Mouse (Mus musculus): ENCODE results near the gene Apof.

DNA sequence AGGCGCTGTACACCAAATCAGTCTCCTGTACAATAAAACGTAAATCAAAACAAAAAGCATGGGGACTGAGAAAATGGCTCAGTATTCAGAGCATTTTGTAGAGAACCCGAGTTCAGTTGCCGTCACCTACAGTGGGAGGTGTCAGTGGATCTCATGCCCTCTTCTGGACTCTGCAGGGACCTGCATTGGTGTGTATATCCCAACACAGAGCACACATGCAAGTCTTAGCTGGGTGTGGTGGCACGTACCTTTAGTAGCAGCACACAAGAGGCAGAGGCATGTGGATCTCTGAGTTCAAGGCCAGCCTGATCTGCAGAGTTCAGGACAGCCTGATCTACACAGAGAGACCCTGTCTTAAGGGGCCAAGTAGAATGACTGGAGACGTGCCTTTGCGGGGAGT, 41.2 kb downstream of the Apof start:
- TF ChIP-seq CTCF (IDR thresholded peaks at IDR 0.05; ENCODE audit: control insufficient read depth, insufficient read depth, insufficient read length), result no peak
- TF ChIP-seq CEBPB (IDR thresholded peaks at IDR 0.05; ENCODE audit: low read depth), result no peak
- TF ChIP-seq MYOG (IDR thresholded peaks at IDR 0.05; ENCODE audit: control insufficient read depth, extremely low read depth, insufficient read length), result no peak
- no peak for TF ChIP-seq FOSL1 (IDR thresholded peaks at IDR 0.05; ENCODE audit: insufficient read depth, low read length, poor library complexity, severe bottlenecking)
- no peak for TF ChIP-seq MAX (IDR thresholded peaks at IDR 0.05)
